Mouse (Mus musculus): ENCODE data around the gene OR5BS1P.

DNA sequence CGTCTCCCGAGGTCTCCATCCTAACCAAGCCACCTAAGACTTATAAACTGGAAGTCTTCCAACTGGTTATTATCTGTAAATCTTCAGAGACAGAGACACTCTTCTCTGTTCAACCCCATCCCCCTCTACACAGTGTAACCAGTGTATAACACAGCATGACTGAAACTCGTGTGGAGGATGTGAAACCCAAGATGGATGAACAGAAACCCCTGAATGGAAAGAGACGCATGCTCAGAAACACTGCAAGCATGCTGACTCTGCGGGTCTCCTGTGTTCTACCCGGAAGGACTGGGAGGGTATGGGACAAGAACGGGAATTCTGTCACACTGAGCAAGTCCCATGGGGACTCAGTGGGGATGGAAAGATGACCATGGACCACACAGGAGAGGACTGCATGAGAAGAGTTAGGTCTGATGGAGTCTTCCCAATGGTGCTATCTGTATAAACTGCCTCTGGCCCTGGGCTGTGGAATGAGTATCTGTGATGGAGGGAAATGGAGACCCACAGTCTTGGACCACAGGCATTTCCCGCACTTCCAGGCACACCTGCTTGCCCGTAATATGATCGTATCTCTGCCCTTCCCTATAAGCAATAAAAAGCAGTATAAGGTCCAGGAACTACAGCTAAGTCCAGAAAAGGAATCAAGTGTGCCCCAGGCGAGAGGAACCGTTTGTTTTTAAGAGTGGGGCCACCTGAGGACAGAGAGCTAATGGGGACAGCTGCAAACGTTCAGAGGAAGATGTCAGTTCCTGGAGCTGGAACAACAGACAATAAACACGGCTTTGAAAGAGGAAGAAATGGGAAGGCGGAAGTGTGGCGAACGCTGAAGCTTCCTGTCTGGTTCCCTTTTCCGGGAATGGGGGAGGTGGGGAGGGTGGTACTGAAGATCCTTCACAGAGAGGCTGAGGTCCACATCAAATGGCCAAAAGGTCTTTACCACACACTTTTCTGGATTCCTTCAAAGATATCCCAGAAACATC, 14.5 kb downstream of the OR5BS1P start:
- TF ChIP-seq CTCF (IDR thresholded peaks at IDR 0.05; ENCODE audit: extremely low read depth, insufficient read depth, low read length) (no peak), POLR2A (IDR thresholded peaks at IDR 0.05; ENCODE audit: extremely low read depth, insufficient read depth, low read length) (no peak)

Measured in cortical plate, adult 2 months (tissue).